Mouse (Mus musculus) limb, embryonic 14.5 days (tissue): ENCODE data around the gene Metap1d. TPM values are rescaled to one million over a fixed set of nuclear protein-coding genes. Genes with fewer than 3 reads are reported as not detected.

Experiments
- ATAC-seq: fragments of 200-750 bp; cut with Nextera tagmentation; 2 replicates; pipeline ENCODE4 v1.8.0; 2017; ENCODE audit warnings: low read depth, moderate number of reproducible peaks, moderate TSS enrichment; ENCODE audit not compliant: low FRiP score
- DNase-seq: peaks from one replicate; pipeline ENCODE4 v3.0.0-alpha.2; 2015; ENCODE audit warnings: low spot score
- H3K27ac ChIP-seq: fragments of 300-500 bp; sonication (generic); replicated peaks from 2 replicates; pipeline ENCODE4 v1.5.1; 2014; ENCODE audit warnings: low read depth, mild to moderate bottlenecking, low read length, moderate library complexity, mixed read lengths
- H3K27me3 ChIP-seq: fragments of 300-500 bp; sonication (generic); 2 replicates; pipeline ENCODE4 v1.6.1; 2014; ENCODE audit warnings: low read length, mixed read lengths; ENCODE audit not compliant: control insufficient read depth, insufficient read depth
- H3K36me3 ChIP-seq: fragments of 300-500 bp; sonication (generic); 2 replicates; pipeline ENCODE4 v1.6.1; 2014; ENCODE audit warnings: mild to moderate bottlenecking, low read length, moderate library complexity, mixed read lengths; ENCODE audit not compliant: control insufficient read depth, insufficient read depth
- H3K4me1 ChIP-seq: fragments of 300-500 bp; sonication (generic); 2 replicates; pipeline ENCODE4 v1.6.1; 2014; ENCODE audit warnings: antibody characterized with exemption, low read length, mixed read lengths; ENCODE audit not compliant: control insufficient read depth, insufficient read depth
- H3K4me2 ChIP-seq: fragments of 300-500 bp; sonication (generic); replicated peaks from 2 replicates; pipeline ENCODE4 v1.6.1; 2014; ENCODE audit warnings: low read depth, mild to moderate bottlenecking, low read length, moderate library complexity; ENCODE audit not compliant: severe bottlenecking
- H3K4me3 ChIP-seq: fragments of 300-500 bp; sonication (generic); replicated peaks from 2 replicates; pipeline ENCODE4 v1.5.1; 2014; ENCODE audit warnings: low read length
- H3K9ac ChIP-seq: fragments of 300-500 bp; sonication (generic); 2 replicates; pipeline ENCODE4 v1.6.1; 2014; ENCODE audit warnings: mild to moderate bottlenecking, low read depth, low read length, moderate library complexity; ENCODE audit not compliant: severe bottlenecking
- H3K9me3 ChIP-seq: fragments of 300-500 bp; sonication (generic); 2 replicates; pipeline ENCODE4 v1.6.1; 2016; ENCODE audit warnings: low read length; ENCODE audit not compliant: control insufficient read depth
- POLR2A ChIP-seq: fragments of 200-500 bp; IDR thresholded peaks from 2 replicates; pipeline ENCODE4 v1.8.0; 2012; ENCODE audit warnings: inconsistent platforms, mild to moderate bottlenecking, moderate library complexity, borderline replicate concordance; ENCODE audit not compliant: insufficient read depth, insufficient read length; ENCODE audit errors: extremely low read depth
- WGBS: fragments of 180-500 bp; shearing (Covaris S2); extraction: QIAGEN DNeasy Blood & Tissue Kit; methylation state at CpG from one replicate; pipeline ENCODE4 v1.1.7; 2014; 5-methylcytosine and 5-hydroxymethylcytosine counted together
- polyA plus RNA-seq, 2 experiments: library from polyadenylated mRNA; depleted of rRNA in 1 of 2; stranded (reverse) in 1 of 2; unstranded in 1 of 2; fragments of >200 nt; fragmentation: Nextera tagmentation in 1 of 2; extraction: Ambion mirVana in 1 of 2; gene quantifications; 2 replicates each; pipeline versions ENCODE4 v1.2.1 to v1.2.3; 2012 to 2014

The Metap1d gene
- polyA plus RNA-seq, 2 experiments = 44.3 to 86.8 TPM

DNA sequence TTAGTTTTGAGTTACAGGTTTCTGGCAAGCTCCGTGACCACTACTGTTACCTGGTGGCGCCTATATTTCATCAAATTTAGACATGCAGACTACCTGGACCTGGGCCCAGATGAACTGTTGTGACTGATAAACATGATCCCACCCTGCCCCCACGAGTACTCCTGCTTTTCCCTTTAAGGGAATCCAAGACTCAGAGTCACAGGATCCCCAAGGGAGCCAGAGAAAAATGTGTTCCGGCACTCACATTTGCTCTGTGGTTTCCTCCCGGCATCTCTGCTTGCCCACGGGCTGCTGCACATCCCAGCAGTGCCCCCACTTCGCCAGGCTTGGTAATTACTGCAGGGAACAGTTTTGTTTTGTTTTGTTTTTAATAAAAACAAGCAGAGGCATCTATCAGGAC lies 21.3 kb downstream of the Metap1d start:
- DNase-seq = no peak
- no peak overlapping the region for H3K27ac ChIP-seq
- no peaks in the 10 kb centered on the region for H3K9me3 ChIP-seq
- no peak overlapping the region for H3K9ac ChIP-seq
- H3K4me1 ChIP-seq = peaks cover 16% of the 10 kb centered on the region
- H3K27me3 ChIP-seq = no peaks in the 10 kb centered on the region
- ATAC-seq = no peak
- 31% methylated on average over 7 of the region's 7 CpGs for WGBS
- H3K4me3 ChIP-seq = no peak overlapping the region
- H3K36me3 ChIP-seq = no peaks in the 10 kb centered on the region
- no peak overlapping the region for H3K4me2 ChIP-seq
- no peak for TF ChIP-seq POLR2A

DNA sequence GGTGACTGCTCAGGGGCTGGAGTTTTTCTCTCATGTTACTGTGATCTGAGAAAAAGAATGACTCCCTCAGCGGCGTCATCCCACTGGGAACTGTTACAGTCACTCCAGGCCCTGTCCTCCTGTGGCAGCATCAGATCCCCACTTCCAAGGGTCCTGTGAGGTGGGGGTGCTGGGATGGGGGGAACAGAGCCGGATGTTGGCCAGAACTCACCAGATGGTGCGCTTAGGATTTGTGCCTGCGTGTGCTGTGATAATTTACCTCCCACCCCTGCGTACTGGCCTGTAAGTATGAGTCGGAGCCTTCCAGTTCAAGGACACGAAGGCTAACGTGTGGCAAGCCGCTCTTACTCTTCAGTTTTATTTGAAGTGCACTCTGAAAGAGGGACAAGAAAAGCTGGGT lies 22.2 kb downstream of the Metap1d start:
- no peak overlapping the region for H3K9ac ChIP-seq
- no peaks in the 10 kb centered on the region for H3K27me3 ChIP-seq
- H3K4me2 ChIP-seq = no peak overlapping the region
- H3K4me3 ChIP-seq = no peak overlapping the region
- peaks cover 20% of the 10 kb centered on the region for H3K4me1 ChIP-seq
- TF ChIP-seq POLR2A = no peak
- no peaks in the 10 kb centered on the region for H3K9me3 ChIP-seq
- DNase-seq (no peak), ATAC-seq (no peak)
- H3K27ac ChIP-seq = no peak overlapping the region
- 58% methylated on average over 10 of the region's 10 CpGs for WGBS
- no peaks in the 10 kb centered on the region for H3K36me3 ChIP-seq

DNA sequence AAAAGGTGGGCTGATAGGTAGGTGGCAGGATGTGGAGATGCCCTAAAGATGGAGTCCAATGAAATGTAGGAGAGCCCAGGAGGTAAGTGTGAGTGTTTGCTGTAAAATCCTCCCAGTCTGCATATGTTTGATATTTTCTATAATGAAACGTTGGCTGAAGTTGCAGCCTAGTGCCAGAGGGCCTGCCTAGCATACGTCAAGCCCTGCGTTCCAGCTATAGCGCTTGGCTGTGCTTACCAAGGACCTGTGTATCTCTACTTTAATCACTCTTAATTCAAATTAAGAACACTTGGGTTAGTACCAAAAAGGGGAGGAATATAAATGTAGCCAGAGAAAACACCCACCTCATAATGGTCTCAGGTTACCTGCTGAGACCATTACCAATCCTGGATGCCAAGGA lies 22.7 kb downstream of the Metap1d start:
- 48% methylated on average over 4 of the region's 4 CpGs for WGBS
- Histone ChIP-seq H3K4me2 (no peak overlapping the region), H3K27me3 (no peaks in the 10 kb centered on the region), H3K27ac (no peak overlapping the region), H3K4me3 (no peak overlapping the region), H3K9me3 (no peaks in the 10 kb centered on the region), H3K9ac (no peak overlapping the region), H3K36me3 (no peaks in the 10 kb centered on the region), H3K4me1 (peaks cover 20% of the 10 kb centered on the region)
- peak; percentile 21 for DNase-seq
- ATAC-seq = no peak
- TF ChIP-seq POLR2A = no peak

DNA sequence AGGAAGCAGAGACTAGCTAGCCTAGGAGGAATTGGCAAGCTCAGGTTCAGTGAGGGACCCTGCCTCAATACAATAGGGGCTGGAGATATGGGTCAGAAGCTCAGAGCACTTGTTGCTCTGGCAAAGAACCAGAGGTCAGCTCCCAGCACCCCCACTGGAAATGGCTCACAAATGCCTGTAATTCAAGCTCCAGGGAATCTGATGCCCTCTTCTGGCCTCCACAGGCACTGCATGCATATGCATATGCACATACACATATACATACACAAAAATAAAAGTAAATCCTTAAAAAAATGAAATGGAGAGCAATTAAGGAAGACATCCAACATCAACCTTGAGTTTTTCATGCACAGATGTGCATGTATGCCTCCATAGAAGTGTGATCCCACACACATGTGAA lies 24.7 kb downstream of the Metap1d start:
- Histone ChIP-seq H3K4me3 (no peak overlapping the region), H3K27me3 (no peaks in the 10 kb centered on the region), H3K36me3 (no peaks in the 10 kb centered on the region), H3K4me2 (no peak overlapping the region), H3K4me1 (peaks cover 22% of the 10 kb centered on the region), H3K27ac (no peak overlapping the region), H3K9ac (no peak overlapping the region), H3K9me3 (no peaks in the 10 kb centered on the region)
- TF ChIP-seq POLR2A = no peak
- DNase-seq = no peak
- no peak for ATAC-seq

DNA sequence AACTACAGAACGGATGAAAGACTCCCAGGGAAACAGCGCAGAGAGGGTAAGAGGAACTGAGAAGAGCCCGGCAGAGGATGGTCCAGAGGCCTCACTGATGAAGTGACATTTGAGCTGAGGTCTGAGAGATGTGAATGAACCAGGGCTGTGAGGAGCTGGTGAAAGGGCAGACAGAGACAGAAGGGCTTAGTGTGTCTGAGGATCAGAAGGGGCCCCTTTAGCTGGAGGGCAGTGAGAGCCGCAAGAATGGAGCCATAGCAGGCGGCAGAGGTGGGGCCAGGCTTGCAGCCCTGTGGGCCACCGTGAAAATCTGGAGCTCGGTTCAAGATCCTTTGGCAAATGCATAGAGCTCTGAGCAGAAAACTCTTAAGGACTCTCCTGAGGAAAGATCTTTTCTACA lies 26.8 kb downstream of the Metap1d start:
- no peaks in the 10 kb centered on the region for H3K27me3 ChIP-seq
- no peak overlapping the region for H3K4me2 ChIP-seq
- no peaks in the 10 kb centered on the region for H3K9me3 ChIP-seq
- H3K27ac ChIP-seq = no peak overlapping the region
- H3K4me3 ChIP-seq = no peak overlapping the region
- H3K4me1 ChIP-seq = peaks cover 23% of the 10 kb centered on the region
- DNase-seq (no peak), ATAC-seq (no peak)
- WGBS = 14% methylated on average over 7 of the region's 7 CpGs
- H3K36me3 ChIP-seq = no peaks in the 10 kb centered on the region
- TF ChIP-seq POLR2A = no peak
- H3K9ac ChIP-seq = no peak overlapping the region

DNA sequence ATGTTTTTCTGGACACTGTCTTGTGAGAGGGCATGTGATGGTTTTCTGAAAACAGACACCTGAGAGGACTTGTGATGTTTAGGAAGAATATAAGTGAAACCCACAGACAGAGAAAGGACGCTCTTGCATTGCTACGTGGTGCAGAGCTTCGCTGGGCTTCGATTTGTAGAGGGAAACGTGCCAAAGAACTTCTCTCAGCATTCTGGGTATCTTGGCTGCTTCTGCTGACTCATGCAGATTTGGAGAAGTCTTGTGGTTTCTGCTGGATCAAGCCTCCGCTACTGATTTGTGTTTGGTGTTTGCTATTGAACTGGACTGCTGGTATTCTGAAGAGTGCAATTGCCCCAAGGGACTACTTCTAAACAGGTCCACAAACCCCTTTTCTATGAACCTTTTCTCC lies 28.7 kb downstream of the Metap1d start:
- 67% methylated on average over 6 of the region's 6 CpGs for WGBS
- no peak overlapping the region for H3K4me2 ChIP-seq

More for the DNA sequence above, 28.7 kb downstream of the Metap1d start:
- Histone ChIP-seq H3K4me3 (no peak overlapping the region), H3K36me3 (no peaks in the 10 kb centered on the region), H3K27ac (no peak overlapping the region), H3K9me3 (no peaks in the 10 kb centered on the region), H3K4me1 (peaks cover 13% of the 10 kb centered on the region), H3K9ac (no peak overlapping the region), H3K27me3 (no peaks in the 10 kb centered on the region)
- DNase-seq (no peak), ATAC-seq (no peak)
- no peak for TF ChIP-seq POLR2A
